Mouse (Mus musculus) T-helper 2 cell (primary cell): ENCODE measurements around the gene Rho.

Experiments used
- in situ Hi-C: fragments of 300-600 bp; cut with MboI, MseI; formaldehyde crosslinking; loops from one replicate; pipeline ENCODE4 v1.15.1; 2025; ENCODE audit warnings: high pct_unique_total_duplicates

Rho gene

GRCm38 (mm10) chr6:115973881-115974662 is 42.5 kb downstream of the Rho start:
- in situ Hi-C loops: no loop called here

DNA sequence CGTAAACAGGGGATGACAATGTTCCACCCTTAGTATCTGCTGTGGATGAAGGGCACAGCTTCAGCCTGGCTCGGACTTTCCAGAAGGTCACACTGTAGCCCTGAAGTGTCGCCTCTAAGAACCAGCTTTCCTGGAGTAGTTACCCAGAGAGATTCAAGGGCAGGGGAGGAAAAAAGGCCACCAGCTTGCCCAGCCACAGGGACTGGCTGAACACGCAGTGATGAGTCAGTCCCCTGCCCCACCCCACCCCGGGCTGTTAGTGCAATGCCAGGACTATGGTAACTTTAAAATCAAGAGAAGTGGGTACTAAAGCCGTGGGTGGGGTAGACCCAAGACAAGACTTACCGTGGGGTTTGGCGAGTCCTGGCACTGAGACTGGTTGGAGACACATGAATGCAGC is 44.1 kb downstream of the Rho start:
- in situ Hi-C loops: loop anchor here (5.0 kb wide), 1 partner anchor 68 kb away; no protein-coding TSS in a partner anchor

DNA sequence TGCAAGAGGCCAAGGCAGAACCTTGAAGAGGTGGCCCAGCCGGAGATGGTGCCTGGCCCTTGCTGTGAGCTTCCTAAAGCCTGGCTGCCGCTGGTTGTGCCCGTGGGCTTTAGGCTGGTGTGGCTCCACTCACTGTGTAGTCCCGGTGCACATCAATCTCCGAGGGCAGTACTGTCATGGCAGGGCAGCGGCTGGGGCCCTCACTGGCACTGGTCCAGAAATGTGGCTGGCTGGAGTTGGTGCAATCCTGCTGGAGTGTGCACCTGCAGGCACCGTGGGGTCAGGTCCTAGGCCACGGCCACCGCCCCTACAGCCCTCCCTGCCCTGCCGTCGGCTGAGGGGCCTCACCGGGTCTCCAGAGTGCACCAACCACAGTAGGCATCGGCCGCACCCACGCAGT is 46.3 kb downstream of the Rho start:
- in situ Hi-C loops: loop anchor here (5.0 kb wide), 1 partner anchor 71 kb away; no protein-coding TSS in a partner anchor

- in situ Hi-C loops: loop anchor here (5.0 kb wide), 1 partner anchor 71 kb away; no protein-coding TSS in a partner anchor
Measured at GRCm38 (mm10) chr6:115978596-115978995, 47.0 kb downstream of the Rho start.

- in situ Hi-C loops: no loop called here
Measured at GRCm38 (mm10) chr6:115982889-115983288, 51.3 kb downstream of the Rho start.

GRCm38 (mm10) chr6:115983306-115984038 is 51.9 kb downstream of the Rho start:
- in situ Hi-C loops: no loop called here

DNA sequence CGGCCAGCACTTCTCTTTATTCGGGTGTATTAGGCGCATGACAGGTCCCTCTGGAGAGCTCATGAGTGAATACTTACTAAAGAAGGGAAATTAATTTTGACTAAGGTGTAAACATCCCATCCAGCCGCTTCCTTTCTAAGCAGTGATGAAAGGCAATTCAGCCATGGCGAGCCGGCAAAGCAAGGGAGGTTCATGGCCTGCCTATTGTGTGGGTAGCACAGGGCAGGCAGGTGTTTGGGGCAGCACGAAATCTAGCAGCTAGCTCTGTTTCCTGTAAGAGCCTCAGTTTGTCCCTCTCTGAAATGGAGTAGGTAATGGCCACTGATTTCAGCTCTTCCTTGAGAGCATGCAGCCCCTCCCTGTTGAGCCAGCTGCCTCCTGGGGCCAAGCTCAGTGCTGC is 53.0 kb downstream of the Rho start:
- in situ Hi-C loops: no loop called here

GRCm38 (mm10) chr6:115985622-115986021 is 54.1 kb downstream of the Rho start:
- in situ Hi-C loops: no loop called here

GRCm38 (mm10) chr6:115986472-115987095 is 55.0 kb downstream of the Rho start:
- in situ Hi-C loops: no loop called here

DNA sequence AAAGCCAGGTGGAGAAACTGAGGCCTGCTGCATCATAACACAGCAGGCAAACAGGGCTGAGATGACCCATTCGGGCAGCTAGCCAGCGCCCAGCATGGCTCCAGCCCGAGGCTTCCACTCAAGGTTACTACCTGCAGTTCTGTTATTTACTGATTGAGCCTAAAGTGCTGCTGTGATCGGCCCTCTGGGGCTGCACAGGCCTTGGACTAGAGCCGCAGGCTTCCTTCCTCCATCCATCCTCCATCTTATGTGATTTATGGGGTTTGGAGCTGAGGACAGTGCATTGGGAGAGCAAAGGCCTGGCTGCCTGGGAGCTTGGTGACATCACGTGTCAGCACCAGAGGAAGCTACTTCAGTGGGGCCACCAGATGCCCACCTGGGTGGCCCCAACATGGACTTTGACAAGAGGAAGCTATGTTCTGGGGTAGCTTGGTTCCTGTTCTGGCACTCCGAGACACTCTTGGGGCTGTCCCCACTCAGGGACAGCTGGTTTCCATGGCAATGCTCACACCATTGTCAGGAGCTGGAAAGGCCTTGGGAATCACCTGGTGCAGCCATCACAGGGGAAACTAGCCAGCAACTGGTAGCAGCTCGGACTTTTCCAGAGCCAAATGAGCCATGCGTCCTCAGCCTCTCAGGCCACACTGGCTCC is 55.7 kb downstream of the Rho start:
- in situ Hi-C loops: no loop called here

GRCm38 (mm10) chr6:115989032-115989431 is 57.5 kb downstream of the Rho start:
- in situ Hi-C loops: no loop called here

DNA sequence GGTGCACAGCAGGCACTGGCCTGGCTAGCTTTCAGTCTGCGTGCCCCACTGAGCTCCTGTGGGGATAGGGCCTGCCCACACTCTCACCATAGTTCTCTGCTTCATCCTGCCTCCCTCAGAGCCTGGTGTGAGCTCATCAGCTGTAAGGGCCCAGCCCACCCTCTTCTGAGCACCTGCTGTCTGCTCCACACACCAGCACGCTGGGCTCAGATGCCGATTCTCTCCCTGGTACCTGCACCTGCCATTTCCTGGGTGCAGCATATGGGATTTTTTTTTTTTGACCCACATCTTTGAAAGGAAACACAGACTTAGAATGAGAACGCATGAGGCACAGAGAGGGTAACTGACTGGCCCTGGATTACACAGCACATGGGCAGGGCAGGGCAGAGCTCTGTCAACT is 58.1 kb downstream of the Rho start:
- in situ Hi-C loops: no loop called here
